Mouse (Mus musculus) CH12.LX (cell line): Measurements from ENCODE around the gene Lce6a. TPM values are rescaled to one million over a fixed set of nuclear protein-coding genes. Genes with fewer than 3 reads are reported as not detected.

Source experiments
- DNase-seq: peaks from one replicate; pipeline ENCODE4 v3.0.0-alpha.2; 2013; ENCODE audit errors: extremely low read depth
- H3K27ac ChIP-seq: 2 replicates; pipeline ENCODE4 v1.5.1; 2012; ENCODE audit warnings: low read depth, mild to moderate bottlenecking, control low read depth, moderate library complexity; ENCODE audit not compliant: insufficient read depth
- H3K27me3 ChIP-seq: replicated peaks from 2 replicates; pipeline ENCODE3; 2012; ENCODE audit warnings: inconsistent platforms
- H3K36me3 ChIP-seq, 2 experiments: replicated peaks in 1 of 2; 2 replicates each; pipeline versions ENCODE3 to v1.6.1; 2012; ENCODE audit warnings: inconsistent platforms in 1 of 2, low read length in 1 of 2, mild to moderate bottlenecking in 1 of 2, mixed read lengths in 1 of 2, moderate library complexity in 1 of 2; ENCODE audit not compliant: control insufficient read depth in 1 of 2, insufficient read depth in 1 of 2
- H3K4me1 ChIP-seq, 2 experiments: 2 replicates each; pipeline ENCODE4 v1.6.1; 2012; ENCODE audit warnings: inconsistent platforms in 1 of 2, moderate library complexity in 1 of 2; ENCODE audit not compliant: insufficient read depth in 2 of 2, control insufficient read depth in 1 of 2
- H3K4me2 ChIP-seq: 2 replicates; pipeline ENCODE4 v1.6.1; 2012; ENCODE audit warnings: low read depth, mild to moderate bottlenecking, control low read depth; ENCODE audit not compliant: poor library complexity, insufficient read depth, severe bottlenecking
- H3K4me3 ChIP-seq, 3 experiments: fragments of 150-350 bp in 1 of 3; sonication (generic) in 1 of 3; replicated peaks in 1 of 3; 2 replicates each; pipeline versions ENCODE3 to v1.5.1; 2011 to 2012; ENCODE audit warnings: low read depth in 2 of 3, low read length in 2 of 3, mild to moderate bottlenecking in 2 of 3, moderate library complexity in 2 of 3, control low read depth in 1 of 3, improper control_type of control experiment in 1 of 3, inconsistent platforms in 1 of 3, mixed read lengths in 1 of 3; ENCODE audit not compliant: poor library complexity in 1 of 3
- H3K79me2 ChIP-seq: replicated peaks from 2 replicates; pipeline ENCODE4 v1.6.1; 2012; ENCODE audit warnings: mild to moderate bottlenecking, moderate library complexity; ENCODE audit not compliant: control insufficient read depth, poor library complexity, insufficient read depth, severe bottlenecking; ENCODE audit errors: extremely low read depth
- H3K9ac ChIP-seq: 2 replicates; pipeline ENCODE4 v1.6.1; 2012; ENCODE audit warnings: low read depth, mild to moderate bottlenecking, control low read depth, moderate library complexity; ENCODE audit not compliant: insufficient read depth
- H3K9me3 ChIP-seq: replicated peaks from 2 replicates; pipeline ENCODE3; 2012; ENCODE audit warnings: low read length, inconsistent platforms, mixed read lengths
- BHLHE40 ChIP-seq: IDR thresholded peaks from 2 replicates; pipeline ENCODE4 v1.6.1; 2011; ENCODE audit warnings: mild to moderate bottlenecking, low read depth, low read length, improper control_type of control experiment
- CHD1 ChIP-seq: IDR thresholded peaks from 2 replicates; pipeline ENCODE4 v1.6.1; 2012; ENCODE audit warnings: low read depth, low read length, improper control_type of control experiment, inconsistent platforms
- CTCF ChIP-seq, 2 experiments: IDR thresholded peaks in 1 of 2; conservative IDR thresholded peaks in 1 of 2; 2 replicates each; pipeline ENCODE4 v1.5.1; 2011 to 2012; ENCODE audit warnings: low read depth in 2 of 2, low read length in 2 of 2, improper control_type of control experiment in 1 of 2, inconsistent platforms in 1 of 2, mild to moderate bottlenecking in 1 of 2, moderate library complexity in 1 of 2
- ELF1 ChIP-seq: IDR thresholded peaks from 2 replicates; pipeline ENCODE4 v1.6.1; 2014; ENCODE audit warnings: low read depth, mild to moderate bottlenecking, inconsistent platforms, low read length, improper control_type of control experiment
- EP300 ChIP-seq: IDR thresholded peaks from 2 replicates; pipeline ENCODE4 v1.6.1; 2011; ENCODE audit warnings: low read length, improper control_type of control experiment
- ETS1 ChIP-seq: conservative IDR thresholded peaks from 2 replicates; pipeline ENCODE4 v1.6.1; 2012; ENCODE audit warnings: low read depth, mild to moderate bottlenecking, inconsistent platforms, low read length, improper control_type of control experiment, moderate library complexity
- GABPA ChIP-seq: IDR thresholded peaks from 2 replicates; pipeline ENCODE4 v1.6.1; 2012; ENCODE audit warnings: low read depth, low read length, improper control_type of control experiment, inconsistent platforms; ENCODE audit not compliant: insufficient replicate concordance
- HCFC1 ChIP-seq: IDR thresholded peaks from 2 replicates; pipeline ENCODE4 v1.6.1; 2012; ENCODE audit warnings: low read depth, mild to moderate bottlenecking, inconsistent platforms, low read length, improper control_type of control experiment
- JUND ChIP-seq: conservative IDR thresholded peaks from 2 replicates; pipeline ENCODE4 v1.6.1; 2011; ENCODE audit warnings: low read depth, low read length, improper control_type of control experiment
- KAT2A ChIP-seq: IDR thresholded peaks from 2 replicates; pipeline ENCODE4 v1.6.1; 2012; ENCODE audit warnings: low read length, improper control_type of control experiment, inconsistent platforms; ENCODE audit not compliant: insufficient replicate concordance
- MAX ChIP-seq: IDR thresholded peaks from 2 replicates; pipeline ENCODE4 v1.6.1; 2011; ENCODE audit warnings: low read length, improper control_type of control experiment
- MEF2A ChIP-seq: IDR thresholded peaks from 2 replicates; pipeline ENCODE4 v1.6.1; 2014; ENCODE audit warnings: low read depth, mild to moderate bottlenecking, inconsistent platforms, low read length, improper control_type of control experiment, borderline replicate concordance
- MXI1 ChIP-seq: IDR thresholded peaks from 2 replicates; pipeline ENCODE4 v1.6.1; 2011; ENCODE audit warnings: mild to moderate bottlenecking, low read depth, low read length, improper control_type of control experiment
- NELFE ChIP-seq: IDR thresholded peaks from 2 replicates; pipeline ENCODE4 v1.6.1; 2011; ENCODE audit warnings: low read depth, low read length, improper control_type of control experiment
- POLR2A ChIP-seq: IDR thresholded peaks from 2 replicates; pipeline ENCODE4 v1.6.1; 2011; ENCODE audit warnings: low read depth, mild to moderate bottlenecking, improper control_type of control experiment, low read length
- RAD21 ChIP-seq: IDR thresholded peaks from 2 replicates; pipeline ENCODE4 v1.6.1; 2011; ENCODE audit warnings: low read depth, mild to moderate bottlenecking, low read length, improper control_type of control experiment, moderate library complexity
- RCOR1 ChIP-seq: conservative IDR thresholded peaks from 2 replicates; pipeline ENCODE4 v1.6.1; 2012; ENCODE audit warnings: low read depth, mild to moderate bottlenecking, inconsistent platforms, low read length, improper control_type of control experiment
- SMC3 ChIP-seq: IDR thresholded peaks from 2 replicates; pipeline ENCODE4 v1.6.1; 2011; ENCODE audit warnings: low read depth, low read length, improper control_type of control experiment
- TBP ChIP-seq: conservative IDR thresholded peaks from 2 replicates; pipeline ENCODE4 v1.6.1; 2011; ENCODE audit warnings: low read depth, low read length, improper control_type of control experiment
- ZC3H11A ChIP-seq: IDR thresholded peaks from 2 replicates; pipeline ENCODE4 v1.6.1; 2012; ENCODE audit warnings: low read depth, mild to moderate bottlenecking, inconsistent platforms, low read length, improper control_type of control experiment
- ZKSCAN1 ChIP-seq: IDR thresholded peaks from 2 replicates; pipeline ENCODE4 v1.6.1; 2012; ENCODE audit warnings: low read depth, inconsistent platforms, low read length, improper control_type of control experiment, borderline replicate concordance
- ZMIZ1 ChIP-seq: IDR thresholded peaks from 2 replicates; pipeline ENCODE4 v1.6.1; 2012; ENCODE audit warnings: low read depth, mild to moderate bottlenecking, inconsistent platforms, low read length, improper control_type of control experiment
- dilution Hi-C: fragments of 300-500 bp; cut with MboI; formaldehyde crosslinking; loops from 2 replicates; pipeline ENCODE4 v1.14.3; 2020; ENCODE audit warnings: low sequenced_read_pairs; ENCODE audit not compliant: extremely low pct_unique_long_range_greater_than_20kb, extremely low pct_ligation_motif_present
- in situ Hi-C: fragments of 300-500 bp; cut with MboI; formaldehyde crosslinking; loops from 3 replicates; pipeline ENCODE4 v1.14.3; 2019; ENCODE audit warnings: low sequenced_read_pairs, low pct_ligation_motif_present, low pct_unique_long_range_greater_than_20kb, mixed read lengths
- polyA plus RNA-seq: library from polyadenylated mRNA; unstranded; fragments of >175 nt; gene quantifications from 2 replicates; pipeline ENCODE4 v1.2.1, GENCODE M21; 2012; ENCODE audit warnings: low read depth; ENCODE audit not compliant: insufficient read length
- total RNA-seq, 2 experiments: library from RNA; depleted of rRNA; stranded (reverse); fragments of 300-350 nt in 1 of 2; fragments of >200 nt in 1 of 2; gene quantifications; 2 replicates each; pipeline ENCODE4 v1.2.3; 2012 to 2014

Gene Lce6a
- total and polyA plus RNA-seq, 3 experiments = not detected

- DNase-seq = no peak
- H3K4me1 ChIP-seq = no peaks in the 10 kb centered on the region
- no peak within 1 kb of the TSS for H3K4me3 ChIP-seq
- H3K4me2 ChIP-seq = no peak within 1 kb of the TSS
- H3K79me2 ChIP-seq = no peaks in the 10 kb centered on the region
- H3K27me3 ChIP-seq = no peaks in the 10 kb centered on the region
- no peak for TF ChIP-seq NELFE
- TF ChIP-seq ZMIZ1 = no peak
- TF ChIP-seq JUND = no peak
- no peak for TF ChIP-seq KAT2A
- dilution Hi-C loops = no loop called here
- no peaks in the 10 kb centered on the region for H3K36me3 ChIP-seq
- H3K27ac ChIP-seq = no peak within 1 kb of the TSS
- no peaks in the 10 kb centered on the region for H3K9me3 ChIP-seq
- in situ Hi-C loops = no loop called here
- no peak within 1 kb of the TSS for H3K9ac ChIP-seq
These were observed 35.4 kb upstream of the Lce6a start, which contains the start of gene Lce1b for GRCm38 (mm10) chr3:92656826-92657225. Lce1b (minus strand) TSS chr3:92656926.

- TF ChIP-seq ELF1 (no peak), CTCF (conservative IDR thresholded peaks at IDR 0.05 in 1 of 2, IDR thresholded peaks at IDR 0.05 in 1 of 2; ENCODE audit: low read depth in 2 of 2, low read length in 2 of 2) (no peak), POLR2A (no peak), ZMIZ1 (no peak), GABPA (no peak), RCOR1 (no peak), KAT2A (no peak), BHLHE40 (no peak), ZKSCAN1 (no peak), MAX (no peak)
- in situ Hi-C loops = no loop called here
- H3K4me3 ChIP-seq = no peak within 1 kb of the TSS
- H3K9ac ChIP-seq = no peak within 1 kb of the TSS
- no peak within 1 kb of the TSS for H3K4me2 ChIP-seq
- H3K27ac ChIP-seq = no peak within 1 kb of the TSS
- no peaks in the 10 kb centered on the region for H3K9me3 ChIP-seq
- H3K4me1 ChIP-seq = no peaks in the 10 kb centered on the region
- no peak for DNase-seq
- no peaks in the 10 kb centered on the region for H3K79me2 ChIP-seq
- no peaks in the 10 kb centered on the region for H3K27me3 ChIP-seq
- no peaks in the 10 kb centered on the region for H3K36me3 ChIP-seq
- dilution Hi-C loops = no loop called here
These were observed 26.7 kb upstream of the Lce6a start, which contains the start of gene Lce1a1 for GRCm38 (mm10) chr3:92648207-92648606. Lce1a1 (minus strand) TSS chr3:92648307.

- Histone ChIP-seq H3K4me2 (no peak overlapping the region), H3K79me2 (no peaks in the 10 kb centered on the region), H3K27ac (no peak overlapping the region), H3K9me3 (no peaks in the 10 kb centered on the region), H3K4me3 (no peak overlapping the region), H3K9ac (no peak overlapping the region), H3K36me3 (no peaks in the 10 kb centered on the region), H3K27me3 (no peaks in the 10 kb centered on the region), H3K4me1 (no peaks in the 10 kb centered on the region)
- no peak for DNase-seq
- in situ Hi-C loops = no loop called here
- dilution Hi-C loops = no loop called here
- no peak for TF ChIP-seq BHLHE40
- no peak for TF ChIP-seq ZC3H11A
- TF ChIP-seq MAX = no peak
- TF ChIP-seq SMC3 = no peak
- no peak for TF ChIP-seq ETS1
- TF ChIP-seq TBP = no peak
- no peak for TF ChIP-seq NELFE
- no peak for TF ChIP-seq HCFC1
- TF ChIP-seq MXI1 = no peak
- no peak for TF ChIP-seq EP300
- TF ChIP-seq GABPA = no peak
- no peak for TF ChIP-seq POLR2A
- no peak for TF ChIP-seq MEF2A
- no peak for TF ChIP-seq CTCF (conservative IDR thresholded peaks at IDR 0.05 in 1 of 2, IDR thresholded peaks at IDR 0.05 in 1 of 2; ENCODE audit: low read depth in 2 of 2, low read length in 2 of 2)
- no peak for TF ChIP-seq CHD1
- no peak for TF ChIP-seq RAD21
These were observed 18.4 kb upstream of the Lce6a start for GRCm38 (mm10) chr3:92639854-92640253.
